Mouse (Mus musculus) midbrain, postnatal 0 days (tissue): ENCODE results near the gene Mpp6. TPM values are rescaled to one million over a fixed set of nuclear protein-coding genes. Genes with fewer than 3 reads are reported as not detected.

Experiments
- ATAC-seq: fragments of 200-750 bp; cut with Nextera tagmentation; 2 replicates; pipeline ENCODE4 v1.8.0; 2017; ENCODE audit warnings: moderate number of reproducible peaks, mild to moderate bottlenecking, moderate TSS enrichment, moderate library complexity; ENCODE audit not compliant: low FRiP score
- DNase-seq: peaks from one replicate; pipeline ENCODE4 v3.0.0-alpha.2; 2015; ENCODE audit warnings: low spot score
- H3K27ac ChIP-seq: fragments of 300-500 bp; sonication (generic); 2 replicates; pipeline ENCODE4 v1.5.1; 2014; ENCODE audit warnings: low read depth, mild to moderate bottlenecking, low read length, mixed read lengths
- H3K27me3 ChIP-seq: fragments of 300-500 bp; sonication (generic); 2 replicates; pipeline ENCODE4 v1.6.1; 2014; ENCODE audit warnings: low read length, control low read depth, mixed read lengths; ENCODE audit not compliant: insufficient read depth
- H3K36me3 ChIP-seq: fragments of 300-500 bp; sonication (generic); 2 replicates; pipeline ENCODE4 v1.6.1; 2014; ENCODE audit warnings: low read length, control low read depth, mixed read lengths; ENCODE audit not compliant: insufficient read depth
- H3K4me1 ChIP-seq: fragments of 300-500 bp; sonication (generic); 2 replicates; pipeline ENCODE4 v1.6.1; 2014; ENCODE audit warnings: mild to moderate bottlenecking, control low read depth, antibody characterized with exemption, low read length, mixed read lengths; ENCODE audit not compliant: insufficient read depth
- H3K4me2 ChIP-seq: fragments of 300-500 bp; sonication (generic); 2 replicates; pipeline ENCODE4 v1.6.1; 2014; ENCODE audit warnings: low read depth, mild to moderate bottlenecking, low read length, mixed read lengths; ENCODE audit not compliant: poor library complexity, severe bottlenecking
- H3K4me3 ChIP-seq: fragments of 300-500 bp; sonication (generic); 2 replicates; pipeline ENCODE4 v1.5.1; 2014; ENCODE audit warnings: low read depth, mild to moderate bottlenecking, low read length, moderate library complexity
- H3K9ac ChIP-seq: fragments of 300-500 bp; sonication (generic); replicated peaks from 2 replicates; pipeline ENCODE4 v1.6.1; 2014; ENCODE audit warnings: mild to moderate bottlenecking, low read length, moderate library complexity, mixed read lengths; ENCODE audit not compliant: poor library complexity, severe bottlenecking
- H3K9me3 ChIP-seq: fragments of 300-500 bp; sonication (generic); 2 replicates; pipeline ENCODE4 v1.6.1; 2016; ENCODE audit warnings: low read length, control low read depth
- CTCF ChIP-seq: IDR thresholded peaks from 2 replicates; pipeline ENCODE4 v1.5.1; 2016; ENCODE audit warnings: antibody characterized with exemption, mild to moderate bottlenecking
- WGBS: fragments of 180-500 bp; shearing (Covaris S2); extraction: QIAGEN DNeasy Blood & Tissue Kit; methylation state at CpG from one replicate; pipeline ENCODE4 v1.1.7; 2014; 5-methylcytosine and 5-hydroxymethylcytosine counted together
- polyA plus RNA-seq: library from polyadenylated mRNA; unstranded; fragments of >200 nt; fragmentation: Nextera tagmentation; extraction: Ambion mirVana; gene quantifications from 2 replicates; pipeline ENCODE4 v1.2.1, GENCODE M21; 2015
- total RNA-seq: library from RNA; depleted of rRNA; stranded (reverse); fragments of >200 nt; gene quantifications from 2 replicates; pipeline ENCODE4 v1.2.3, GENCODE M21; 2014

Mpp6 gene
- total and polyA plus RNA-seq, 2 experiments from 2014 or later = 53.9 to 56.1 TPM

DNA sequence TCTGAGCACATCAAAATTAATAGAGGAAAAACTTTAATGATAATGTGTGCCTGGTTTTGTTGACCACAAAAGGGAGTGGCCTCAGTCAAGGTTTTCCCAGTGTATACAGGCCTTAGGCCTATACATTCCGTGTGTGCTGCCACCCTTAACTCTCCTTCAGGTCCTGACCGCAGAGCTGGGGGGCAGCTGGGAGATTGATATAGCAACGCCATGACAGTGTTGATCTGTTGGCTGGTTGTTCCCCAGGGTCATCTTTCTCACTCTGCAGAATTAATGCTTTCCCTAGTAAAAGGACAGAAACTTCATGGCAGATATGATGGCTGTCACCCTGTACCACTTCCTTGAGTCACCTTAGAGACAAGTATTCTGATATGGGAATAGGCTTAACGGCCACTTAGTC lies 94.3 kb downstream of the Mpp6 start:
- no peaks in the 10 kb centered on the region for H3K9me3 ChIP-seq
- no peak overlapping the region for H3K4me2 ChIP-seq
- DNase-seq (no peak), ATAC-seq (no peak)
- no peak overlapping the region for H3K27ac ChIP-seq
- H3K27me3 ChIP-seq = no peaks in the 10 kb centered on the region
- H3K4me3 ChIP-seq = no peak overlapping the region
- 94% methylated on average over 4 of the region's 4 CpGs for WGBS
- H3K4me1 ChIP-seq = no peaks in the 10 kb centered on the region
- H3K9ac ChIP-seq = no peak overlapping the region
- no peak for TF ChIP-seq CTCF
- no peaks in the 10 kb centered on the region for H3K36me3 ChIP-seq

DNA sequence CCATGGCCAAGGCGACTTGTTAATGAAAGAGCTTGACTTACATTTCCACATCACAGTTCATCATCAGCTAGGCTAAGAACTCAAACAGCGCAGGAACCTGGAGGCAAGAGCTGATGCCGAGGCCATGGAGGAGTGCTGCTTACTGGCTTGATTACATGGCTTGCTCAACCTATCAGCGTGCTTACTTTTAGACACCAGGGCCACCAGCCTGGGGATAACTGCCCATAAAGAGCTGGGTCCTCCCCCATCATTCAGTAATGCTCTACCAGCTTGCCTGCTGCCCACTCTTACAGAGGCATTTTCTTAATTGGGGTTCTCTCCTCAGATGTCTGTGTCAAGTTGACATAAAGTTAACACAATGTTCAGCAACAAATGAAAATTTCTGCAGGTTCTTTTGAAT lies 95.1 kb downstream of the Mpp6 start:
- 96% methylated on average over 4 of the region's 4 CpGs for WGBS
- TF ChIP-seq CTCF = no peak
- no peak for ATAC-seq

GRCm38 (mm10) chr6:50214711-50215372 lies 104.8 kb downstream of the Mpp6 start:
- Histone ChIP-seq H3K9me3 (no peaks in the 10 kb centered on the region), H3K27me3 (no peaks in the 10 kb centered on the region), H3K36me3 (peaks cover 25% of the 10 kb centered on the region), H3K4me3 (no peak overlapping the region), H3K4me1 (no peaks in the 10 kb centered on the region), H3K4me2 (no peak overlapping the region), H3K9ac (no peak overlapping the region), H3K27ac (no peak overlapping the region)
- TF ChIP-seq CTCF = no peak
- ATAC-seq = no peak
- no peak for DNase-seq
- WGBS = 64% methylated on average over 2 of the region's 2 CpGs

More for the DNA sequence above, 95.1 kb downstream of the Mpp6 start:
- Histone ChIP-seq H3K4me1 (no peaks in the 10 kb centered on the region), H3K27ac (no peak overlapping the region), H3K4me3 (no peak overlapping the region), H3K36me3 (no peaks in the 10 kb centered on the region), H3K9ac (no peak overlapping the region), H3K27me3 (no peaks in the 10 kb centered on the region), H3K9me3 (no peaks in the 10 kb centered on the region), H3K4me2 (no peak overlapping the region)
- DNase-seq = no peak

DNA sequence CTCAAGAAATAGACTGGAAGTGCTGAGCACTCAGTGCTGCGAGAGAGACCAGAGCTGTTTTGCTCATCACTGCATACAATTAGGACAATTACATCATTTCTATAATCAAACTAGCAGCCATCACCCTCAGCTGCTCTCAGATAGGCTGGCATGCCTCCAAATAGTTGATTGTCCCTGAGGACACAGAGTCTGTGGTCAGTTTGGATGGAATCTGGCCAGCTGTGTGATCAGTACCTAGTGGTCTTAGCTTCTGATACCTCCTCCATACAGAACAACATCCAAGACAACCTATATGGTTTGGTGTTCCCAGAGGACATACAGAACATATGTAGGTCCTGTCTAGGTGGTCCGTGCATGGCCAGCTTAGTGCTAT lies 105.3 kb downstream of the Mpp6 start:
- Histone ChIP-seq H3K4me3 (no peak overlapping the region), H3K27ac (no peak overlapping the region), H3K4me1 (no peaks in the 10 kb centered on the region), H3K27me3 (no peaks in the 10 kb centered on the region), H3K36me3 (peaks cover 25% of the 10 kb centered on the region), H3K9ac (no peak overlapping the region), H3K9me3 (no peaks in the 10 kb centered on the region), H3K4me2 (no peak overlapping the region)
- 89% methylated on average over 2 of the region's 2 CpGs for WGBS
- DNase-seq (peak; percentile 5), ATAC-seq (no peak)
- no peak for TF ChIP-seq CTCF

DNA sequence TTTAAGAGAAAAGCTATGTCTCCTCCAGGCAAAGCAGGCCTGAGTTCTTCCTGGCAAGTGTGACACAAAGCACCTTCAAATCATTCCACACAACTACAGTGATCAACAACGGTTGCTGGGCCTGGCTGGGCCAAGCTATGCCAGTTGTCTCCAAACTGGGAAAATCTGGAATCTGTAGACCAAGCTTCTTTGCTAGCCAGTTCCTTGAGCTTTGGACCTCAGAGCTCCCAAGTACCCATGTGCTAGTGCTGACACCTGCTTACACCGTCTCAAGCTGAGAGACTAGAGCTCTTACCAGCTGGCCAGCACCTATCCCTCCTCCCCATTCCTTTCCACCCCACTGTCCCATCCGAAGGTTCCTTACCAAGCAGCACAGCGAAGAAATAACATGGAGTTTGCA lies 105.9 kb downstream of the Mpp6 start:
- H3K4me3 ChIP-seq = no peak overlapping the region
- H3K27ac ChIP-seq = no peak overlapping the region
- ATAC-seq = no peak
- H3K4me2 ChIP-seq = no peak overlapping the region
- no peaks in the 10 kb centered on the region for H3K9me3 ChIP-seq
- no peak for TF ChIP-seq CTCF
- no peak overlapping the region for H3K9ac ChIP-seq
- peaks cover 28% of the 10 kb centered on the region for H3K36me3 ChIP-seq
- WGBS = 93% methylated on average over 4 of the region's 4 CpGs
- no peak for DNase-seq
- no peaks in the 10 kb centered on the region for H3K4me1 ChIP-seq
- no peaks in the 10 kb centered on the region for H3K27me3 ChIP-seq

- no peak overlapping the region for H3K4me2 ChIP-seq
- H3K4me3 ChIP-seq = no peak overlapping the region
- WGBS = 78% methylated on average over 3 of the region's 3 CpGs
- ATAC-seq = no peak
- H3K36me3 ChIP-seq = peaks cover 32% of the 10 kb centered on the region
- H3K4me1 ChIP-seq = no peaks in the 10 kb centered on the region
- no peak for TF ChIP-seq CTCF
- no peak overlapping the region for H3K9ac ChIP-seq
- no peaks in the 10 kb centered on the region for H3K27me3 ChIP-seq
- no peak for DNase-seq
- H3K27ac ChIP-seq = no peak overlapping the region
- H3K9me3 ChIP-seq = no peaks in the 10 kb centered on the region
Observed at GRCm38 (mm10) chr6:50218628-50219027, 108.6 kb downstream of the Mpp6 start.
